Mouse (Mus musculus) heart, postnatal 14 days (tissue): ENCODE results near the gene Dhx30. TPM values are rescaled to one million over a fixed set of nuclear protein-coding genes. Genes with fewer than 3 reads are reported as not detected.
A peak's percentile ranks its signal among the peaks of the same experiment; 100 is the strongest.

Experiments used
- DNase-seq, 2 experiments: peaks; one replicate each; pipeline ENCODE4 v3.0.0; 2021 to 2022
- intact Hi-C: fragments of 180-260 bp; cut with DNase I; formaldehyde crosslinking; loops from one replicate; pipeline ENCODE4 v1.15.1; 2025
- total RNA-seq, 2 experiments: library from RNA; stranded (reverse); gene quantifications; 2 replicates each; pipeline ENCODE4 v1.2.3; 2021

Dhx30 gene
- total RNA-seq, 2 experiments from 2014 or later, result 56.8 to 71.3 TPM

- peak; percentile 7 to 23 for DNase-seq
- intact Hi-C loops, result no loop called here
Observed at GRCm38 (mm10) chr9:110051869-110052661, 65.6 kb downstream of the Dhx30 start.

- intact Hi-C loops, result no loop called here
Observed at GRCm38 (mm10) chr9:110051184-110051583, 66.4 kb downstream of the Dhx30 start.

GRCm38 (mm10) chr9:110047857-110048256 lies 69.8 kb downstream of the Dhx30 start:
- no peak for DNase-seq
- intact Hi-C loops, result no loop called here

More at GRCm38 (mm10) chr9:110051184-110051583, 66.4 kb downstream of the Dhx30 start:
- DNase-seq, result no peak

- intact Hi-C loops, result no loop called here
- DNase-seq, result no peak
Observed at GRCm38 (mm10) chr9:110047260-110047659, 70.4 kb downstream of the Dhx30 start.

GRCm38 (mm10) chr9:110045763-110046377 lies 71.8 kb downstream of the Dhx30 start:
- intact Hi-C loops, result no loop called here

GRCm38 (mm10) chr9:110044373-110044772 lies 73.3 kb downstream of the Dhx30 start:
- no peak for DNase-seq
- intact Hi-C loops, result no loop called here

More at GRCm38 (mm10) chr9:110045763-110046377, 71.8 kb downstream of the Dhx30 start:
- DNase-seq, result no peak

GRCm38 (mm10) chr9:110038485-110038884 lies 79.1 kb downstream of the Dhx30 start:
- DNase-seq, result no peak
- intact Hi-C loops, result no loop called here

GRCm38 (mm10) chr9:110037895-110038294 lies 79.7 kb downstream of the Dhx30 start:
- intact Hi-C loops, result no loop called here
- peak; percentile 11 to 20 for DNase-seq

GRCm38 (mm10) chr9:110035091-110035490 lies 82.5 kb downstream of the Dhx30 start:
- intact Hi-C loops, result no loop called here
- no peak for DNase-seq

Other genes starting within 250 kb of the Dhx30 start
- gene Cdc25a, start 242.3 kb downstream of the Dhx30 start, total RNA-seq, result 1 to 10 TPM; 5.7 to 6.1 TPM
- 100 to 1,000 TPM; 252 to 276 TPM for gene Map4, start 186.4 kb downstream of the Dhx30 start, total RNA-seq
- gene Smarcc1, start 122 bp downstream of the Dhx30 start, total RNA-seq, result 10 to 100 TPM; 27.7 to 30.6 TPM
- gene Cspg5, start 126.0 kb upstream of the Dhx30 start, total RNA-seq, result under 1 TPM; 0.32 to 0.41 TPM
- 1 to 10 TPM; 2.4 to 3.8 TPM for gene Elp6, start 187.3 kb upstream of the Dhx30 start, total RNA-seq
- 10 to 100 TPM; 26.4 to 27.6 TPM for gene Scap, start 215.5 kb upstream of the Dhx30 start, total RNA-seq